Mouse (Mus musculus) neural tube, embryonic 11.5 days (tissue): ENCODE measurements around the gene 6030452D12Rik. TPM values are rescaled to one million over a fixed set of nuclear protein-coding genes. Genes with fewer than 3 reads are reported as not detected.

Experiments
- ATAC-seq: fragments of 200-750 bp; cut with Nextera tagmentation; 2 replicates; pipeline ENCODE4 v1.8.0; 2017; ENCODE audit warnings: moderate number of reproducible peaks, mild to moderate bottlenecking, moderate TSS enrichment, moderate library complexity; ENCODE audit not compliant: insufficient read depth, low FRiP score, low TSS enrichment
- DNase-seq: peaks from one replicate; pipeline ENCODE4 v3.0.0-alpha.2; 2015; ENCODE audit warnings: low spot score
- H3K27ac ChIP-seq: fragments of 300-500 bp; sonication (generic); 2 replicates; pipeline ENCODE4 v1.5.1; 2014; ENCODE audit warnings: low read depth, mild to moderate bottlenecking, low read length
- H3K27me3 ChIP-seq: fragments of 300-500 bp; sonication (generic); 2 replicates; pipeline ENCODE4 v1.6.1; 2014; ENCODE audit warnings: mild to moderate bottlenecking, low read length, mixed read lengths; ENCODE audit not compliant: control insufficient read depth, insufficient read depth
- H3K36me3 ChIP-seq: fragments of 300-500 bp; sonication (generic); 2 replicates; pipeline ENCODE4 v1.6.1; 2014; ENCODE audit warnings: mild to moderate bottlenecking, low read length, moderate library complexity, mixed read lengths; ENCODE audit not compliant: control insufficient read depth, insufficient read depth
- H3K4me1 ChIP-seq: fragments of 300-500 bp; sonication (generic); 2 replicates; pipeline ENCODE4 v1.6.1; 2014; ENCODE audit warnings: low read length, mixed read lengths; ENCODE audit not compliant: control insufficient read depth, insufficient read depth
- H3K4me2 ChIP-seq: fragments of 300-500 bp; sonication (generic); 2 replicates; pipeline ENCODE4 v1.6.1; 2014; ENCODE audit warnings: low read depth, mild to moderate bottlenecking, moderate library complexity
- H3K4me3 ChIP-seq: fragments of 300-500 bp; sonication (generic); 2 replicates; pipeline ENCODE4 v1.5.1; 2014; ENCODE audit warnings: low read depth, low read length
- H3K9ac ChIP-seq: fragments of 300-500 bp; sonication (generic); 2 replicates; pipeline ENCODE4 v1.6.1; 2014; ENCODE audit warnings: mild to moderate bottlenecking, low read length
- H3K9me3 ChIP-seq: fragments of 300-500 bp; sonication (generic); 2 replicates; pipeline ENCODE4 v1.6.1; 2016; ENCODE audit warnings: low read length; ENCODE audit not compliant: control insufficient read depth
- WGBS: fragments of 180-500 bp; shearing (Covaris S2); extraction: QIAGEN DNeasy Blood & Tissue Kit; methylation state at CpG from one replicate; pipeline ENCODE4 v1.1.7; 2014; 5-methylcytosine and 5-hydroxymethylcytosine counted together
- polyA plus RNA-seq: library from polyadenylated mRNA; unstranded; fragments of >200 nt; fragmentation: Nextera tagmentation; extraction: Ambion mirVana; gene quantifications from 2 replicates; pipeline ENCODE4 v1.2.1, GENCODE M21; 2014

6030452D12Rik gene
- polyA plus RNA-seq, 1 experiment from 2014 or later: not detected

GRCm38 (mm10) chr8:106511531-106512041 is 11.3 kb downstream of the 6030452D12Rik start:
- peak overlapping the region; percentile 37 for H3K9ac ChIP-seq
- ATAC-seq (peak; percentile 23; the same call in 1 of the 2 replicates), DNase-seq (peak; percentile 52)
- peaks cover 24% of the 10 kb centered on the region for H3K4me1 ChIP-seq
- H3K9me3 ChIP-seq: no peaks in the 10 kb centered on the region
- WGBS: under 1% methylated on average over 26 of the region's 30 CpGs
- H3K4me3 ChIP-seq: peak overlapping the region; percentile 35
- H3K36me3 ChIP-seq: no peaks in the 10 kb centered on the region
- peak overlapping the region; percentile 39; the same call in 1 of the 2 replicates for H3K27ac ChIP-seq
- peak overlapping the region; percentile 59 for H3K4me2 ChIP-seq
- peaks cover 42% of the 10 kb centered on the region for H3K27me3 ChIP-seq

- Histone ChIP-seq H3K27me3 (peaks cover 42% of the 10 kb centered on the region), H3K27ac (no peak overlapping the region), H3K4me1 (peaks cover 24% of the 10 kb centered on the region), H3K9ac (no peak overlapping the region), H3K9me3 (no peaks in the 10 kb centered on the region), H3K36me3 (no peaks in the 10 kb centered on the region), H3K4me2 (no peak overlapping the region), H3K4me3 (no peak overlapping the region)
- WGBS: 56% methylated on average over 7 of the region's 7 CpGs
- no peak for DNase-seq
- no peak for ATAC-seq
These were observed 12.3 kb downstream of the 6030452D12Rik start for GRCm38 (mm10) chr8:106512475-106513150.

GRCm38 (mm10) chr8:106515946-106516479 is 15.7 kb downstream of the 6030452D12Rik start:
- no peak overlapping the region for H3K4me2 ChIP-seq
- WGBS: 22% methylated on average over 1 of the region's 1 CpGs
- H3K9me3 ChIP-seq: no peaks in the 10 kb centered on the region
- H3K36me3 ChIP-seq: no peaks in the 10 kb centered on the region
- no peak overlapping the region for H3K27ac ChIP-seq
- DNase-seq (no peak), ATAC-seq (no peak)
- peaks cover 12% of the 10 kb centered on the region for H3K27me3 ChIP-seq
- H3K4me1 ChIP-seq: peaks cover 9% of the 10 kb centered on the region
- H3K9ac ChIP-seq: no peak overlapping the region
- H3K4me3 ChIP-seq: no peak overlapping the region

- H3K27me3 ChIP-seq: peaks cover 6% of the 10 kb centered on the region
- H3K4me2 ChIP-seq: no peak overlapping the region
- 79% methylated on average over 2 of the region's 2 CpGs for WGBS
- H3K4me3 ChIP-seq: no peak overlapping the region
- no peak overlapping the region for H3K9ac ChIP-seq
- no peaks in the 10 kb centered on the region for H3K36me3 ChIP-seq
- no peaks in the 10 kb centered on the region for H3K9me3 ChIP-seq
- H3K27ac ChIP-seq: no peak overlapping the region
- DNase-seq (no peak), ATAC-seq (no peak)
- H3K4me1 ChIP-seq: peaks cover 3% of the 10 kb centered on the region; the same call in 1 of the 2 replicates
These were observed 16.3 kb downstream of the 6030452D12Rik start for GRCm38 (mm10) chr8:106516581-106516980.

GRCm38 (mm10) chr8:106518763-106519162 is 18.4 kb downstream of the 6030452D12Rik start:
- Histone ChIP-seq H3K4me2 (no peak overlapping the region), H3K27me3 (no peaks in the 10 kb centered on the region), H3K4me1 (no peaks in the 10 kb centered on the region), H3K27ac (no peak overlapping the region), H3K9ac (no peak overlapping the region), H3K36me3 (no peaks in the 10 kb centered on the region), H3K4me3 (no peak overlapping the region), H3K9me3 (no peaks in the 10 kb centered on the region)
- ATAC-seq (no peak), DNase-seq (no peak)
- WGBS: 30% methylated on average over 3 of the region's 3 CpGs

- H3K4me1 ChIP-seq: no peaks in the 10 kb centered on the region
- DNase-seq: no peak
- no peak overlapping the region for H3K4me2 ChIP-seq
These were observed 20.3 kb downstream of the 6030452D12Rik start for GRCm38 (mm10) chr8:106520578-106520977.

GRCm38 (mm10) chr8:106521845-106522244 is 21.5 kb downstream of the 6030452D12Rik start:
- Histone ChIP-seq H3K9me3 (no peaks in the 10 kb centered on the region), H3K4me2 (no peak overlapping the region), H3K27me3 (no peaks in the 10 kb centered on the region), H3K9ac (no peak overlapping the region), H3K36me3 (no peaks in the 10 kb centered on the region), H3K27ac (no peak overlapping the region), H3K4me1 (no peaks in the 10 kb centered on the region), H3K4me3 (no peak overlapping the region)
- ATAC-seq: no peak
- DNase-seq: no peak
- 65% methylated on average over 9 of the region's 9 CpGs for WGBS

More at GRCm38 (mm10) chr8:106520578-106520977, 20.3 kb downstream of the 6030452D12Rik start:
- 91% methylated on average over 7 of the region's 7 CpGs for WGBS
- Histone ChIP-seq H3K27ac (no peak overlapping the region), H3K9ac (no peak overlapping the region), H3K27me3 (no peaks in the 10 kb centered on the region), H3K9me3 (no peaks in the 10 kb centered on the region), H3K4me3 (no peak overlapping the region), H3K36me3 (no peaks in the 10 kb centered on the region)
- ATAC-seq: no peak

GRCm38 (mm10) chr8:106526725-106527124 is 26.4 kb downstream of the 6030452D12Rik start:
- 67% methylated on average over 6 of the region's 6 CpGs for WGBS
- Histone ChIP-seq H3K27ac (no peak overlapping the region), H3K9ac (no peak overlapping the region), H3K4me2 (no peak overlapping the region), H3K36me3 (no peaks in the 10 kb centered on the region), H3K4me1 (no peaks in the 10 kb centered on the region), H3K9me3 (no peaks in the 10 kb centered on the region), H3K4me3 (no peak overlapping the region), H3K27me3 (no peaks in the 10 kb centered on the region)
- ATAC-seq: no peak
- DNase-seq: no peak
